Mouse (Mus musculus) embryo, embryonic 11.5 days (tissue): ENCODE measurements around the gene Tomm5.
"Not testable (repeated sequence)": the region's sequence is repeated elsewhere in the genome, so short reads cannot be mapped to it uniquely, and the experiment has no call there.

ENCODE experiments used
- DNase-seq: peaks from one replicate; pipeline ENCODE4 v3.0.0-alpha.2; 2012; ENCODE audit warnings: low read depth, low spot score

Gene Tomm5

GRCm38 (mm10) chr4:45107601-45108277, at the start of gene Tomm5:
Gene Tomm5 (minus strand): TSS chr4:45108114.
- peak; percentile 81 for DNase-seq

GRCm38 (mm10) chr4:45156433-45156832, 48.5 kb upstream of the Tomm5 start:
- no peak for DNase-seq

- DNase-seq: no peak
Measured at GRCm38 (mm10) chr4:45143005-45143404, 35.1 kb upstream of the Tomm5 start.

- DNase-seq: no peak
Measured at GRCm38 (mm10) chr4:45142411-45142810, 34.5 kb upstream of the Tomm5 start.

- DNase-seq: no peak
Measured at GRCm38 (mm10) chr4:45141835-45142234, 33.9 kb upstream of the Tomm5 start.

GRCm38 (mm10) chr4:45137636-45138035, 29.7 kb upstream of the Tomm5 start:
- DNase-seq: no peak

DNA sequence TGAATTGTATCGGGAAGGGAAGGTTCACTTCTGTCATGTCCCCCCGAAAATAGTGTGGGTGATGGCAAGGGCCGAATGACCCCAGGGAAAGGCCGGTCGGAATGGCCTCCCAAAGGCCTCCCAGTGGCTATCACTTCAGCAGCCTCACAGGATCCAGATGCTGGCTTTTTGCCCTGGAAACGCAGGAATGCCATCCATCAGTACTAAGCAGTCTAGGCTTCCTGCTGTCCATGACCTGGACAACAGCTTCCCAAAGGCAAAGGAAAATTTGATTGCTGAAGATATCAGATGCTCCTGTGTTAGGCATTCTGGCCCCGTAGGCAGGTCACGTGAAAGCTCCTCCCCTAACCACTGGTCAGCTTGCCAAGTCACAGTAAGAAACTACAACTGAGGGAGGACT, 26.6 kb upstream of the Tomm5 start:
- DNase-seq: no peak

DNA sequence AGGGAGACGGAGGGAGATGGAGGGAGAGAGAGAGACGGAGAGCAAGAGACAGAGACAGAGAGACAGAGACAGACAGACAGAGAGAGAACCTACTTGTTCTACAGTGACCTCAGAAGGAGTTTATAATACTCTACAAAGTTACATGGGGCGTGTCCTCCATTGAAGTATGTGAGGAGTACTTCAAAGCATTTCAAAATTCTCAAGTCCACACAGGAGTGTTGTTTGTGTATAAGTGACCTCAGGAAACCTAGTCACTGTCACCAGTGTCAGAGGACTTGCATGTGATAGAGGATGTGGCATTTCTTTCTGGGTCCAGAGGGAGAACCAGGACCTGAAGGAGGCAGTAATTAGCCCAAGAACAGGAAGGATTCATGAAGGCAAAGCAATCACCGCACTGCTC, 23.1 kb upstream of the Tomm5 start:
- no peak for DNase-seq

DNA sequence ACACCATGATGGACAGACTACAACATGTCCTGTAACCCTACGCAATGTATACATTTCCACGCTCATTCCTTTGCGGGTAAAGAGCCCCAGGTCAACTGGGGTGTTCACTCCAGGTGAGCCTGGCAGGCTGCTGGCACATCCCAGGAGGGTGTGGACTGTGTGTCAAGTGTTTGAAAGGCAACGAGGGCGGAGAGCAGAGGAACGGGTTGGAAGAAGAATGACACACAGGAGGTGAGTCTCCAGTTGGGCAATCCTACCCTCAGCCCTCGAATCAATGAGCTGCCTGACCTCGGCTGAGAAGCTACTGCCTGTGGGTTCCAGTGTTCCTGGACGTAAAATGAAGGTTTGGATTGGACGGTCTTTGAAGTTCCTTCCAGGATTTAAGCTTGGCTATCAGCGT, 13.4 kb upstream of the Tomm5 start:
- DNase-seq: no peak

DNA sequence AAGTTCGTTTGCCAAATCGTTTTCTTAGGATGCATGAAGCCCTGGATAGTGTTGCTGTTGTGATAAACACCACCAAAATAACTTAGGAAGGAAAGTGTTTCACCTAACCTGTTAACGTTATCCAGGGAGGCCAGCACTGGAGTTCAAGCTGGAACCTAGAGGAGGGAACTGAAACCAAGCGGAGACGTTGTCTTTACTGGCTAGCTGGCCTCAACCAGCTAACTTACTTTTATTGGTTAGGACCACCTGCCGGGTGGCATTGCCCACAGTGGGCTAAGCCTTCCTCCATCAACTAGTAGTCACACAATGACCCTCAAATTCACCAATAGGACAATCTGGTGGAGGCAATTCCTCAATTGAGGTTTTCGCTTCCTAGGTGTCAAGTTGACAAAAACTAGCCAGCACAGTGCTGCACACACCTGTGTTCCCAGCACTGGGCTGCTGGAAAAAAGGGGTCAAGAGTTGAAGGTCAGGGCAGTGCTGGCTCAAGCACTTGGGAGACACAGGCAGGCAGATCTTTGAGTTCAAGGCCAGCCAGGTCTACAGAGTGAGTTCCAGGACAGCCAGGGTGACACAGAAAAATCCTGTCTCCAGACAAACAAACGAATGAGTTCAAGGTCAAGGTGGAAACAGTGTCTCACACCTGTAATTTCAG, 669 bp upstream of the Tomm5 start:
- no peak for DNase-seq

DNA sequence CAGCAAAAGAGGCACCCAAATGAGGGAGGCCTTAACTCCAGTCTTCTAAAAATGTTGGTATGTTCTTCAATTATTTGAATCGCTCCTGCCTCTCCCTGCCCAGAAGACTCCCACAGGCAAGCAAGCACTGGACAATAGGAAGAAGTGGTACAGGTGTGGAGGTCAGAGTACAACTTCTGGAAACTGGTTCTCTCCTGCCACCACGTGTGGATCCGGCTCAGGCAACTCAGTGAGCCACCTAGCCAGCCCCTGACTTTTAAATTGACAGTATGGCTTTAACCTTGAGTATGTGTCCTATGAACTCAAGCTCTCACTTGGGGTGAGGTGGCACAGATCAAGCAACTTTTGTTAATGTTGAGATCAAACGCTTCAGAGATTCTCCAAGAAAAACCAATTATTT, 848 bp downstream of the Tomm5 start:
- DNase-seq: no peak

DNA sequence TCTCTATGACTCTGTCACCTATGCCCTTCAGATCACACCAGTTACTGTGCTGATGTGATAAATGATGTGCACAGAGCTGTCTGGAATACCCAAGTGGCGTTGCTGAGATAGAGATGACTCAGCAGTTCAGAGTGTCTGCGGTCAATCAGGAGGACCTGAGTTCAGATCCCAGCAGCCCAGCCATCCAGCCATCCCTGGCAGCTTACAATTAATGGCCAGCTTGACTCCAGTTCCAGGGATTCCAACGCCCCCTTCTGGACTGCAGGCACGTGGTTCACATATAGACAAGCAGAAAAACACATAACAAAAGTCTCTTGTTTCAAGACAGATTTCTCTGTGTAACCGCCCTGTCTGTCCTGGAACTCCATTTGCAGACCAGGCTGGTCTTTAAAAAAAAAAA, 1.5 kb downstream of the Tomm5 start:
- DNase-seq: no peak

GRCm38 (mm10) chr4:45097198-45097872, 10.6 kb downstream of the Tomm5 start:
- DNase-seq: peak; percentile 69

GRCm38 (mm10) chr4:45084895-45085290, 23.0 kb downstream of the Tomm5 start:
- DNase-seq: no peak

GRCm38 (mm10) chr4:45084021-45084894, 23.7 kb downstream of the Tomm5 start, which contains the start of gene Fbxo10:
Gene Fbxo10 (minus strand): TSS chr4:45084604.
- DNase-seq: peak; percentile 90

GRCm38 (mm10) chr4:45083487-45083886, 24.4 kb downstream of the Tomm5 start:
- no peak for DNase-seq

GRCm38 (mm10) chr4:45082951-45083350, 25.0 kb downstream of the Tomm5 start:
- no peak for DNase-seq

- not testable (repeated sequence) for DNase-seq
Measured at GRCm38 (mm10) chr4:45081041-45081440, 26.9 kb downstream of the Tomm5 start.

DNA sequence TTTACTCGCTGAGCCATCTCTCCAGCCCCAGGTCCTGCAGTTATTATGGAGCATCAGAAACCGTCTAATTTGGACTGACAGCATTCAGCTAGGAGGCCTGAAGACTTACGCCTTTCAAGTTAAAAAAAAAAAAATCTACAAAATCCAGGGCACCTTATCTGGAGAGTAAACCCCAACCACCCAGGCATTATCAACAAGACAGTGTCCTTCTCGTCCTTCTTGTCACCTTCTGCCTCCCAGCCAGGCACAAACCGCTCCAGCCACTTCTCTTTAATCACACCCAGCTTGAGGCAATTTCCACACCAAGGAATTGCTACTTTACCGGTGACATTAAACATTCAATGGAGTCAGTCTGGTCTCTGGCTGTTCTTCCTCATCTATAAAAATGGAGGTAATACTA, 34.4 kb downstream of the Tomm5 start:
- no peak for DNase-seq

DNA sequence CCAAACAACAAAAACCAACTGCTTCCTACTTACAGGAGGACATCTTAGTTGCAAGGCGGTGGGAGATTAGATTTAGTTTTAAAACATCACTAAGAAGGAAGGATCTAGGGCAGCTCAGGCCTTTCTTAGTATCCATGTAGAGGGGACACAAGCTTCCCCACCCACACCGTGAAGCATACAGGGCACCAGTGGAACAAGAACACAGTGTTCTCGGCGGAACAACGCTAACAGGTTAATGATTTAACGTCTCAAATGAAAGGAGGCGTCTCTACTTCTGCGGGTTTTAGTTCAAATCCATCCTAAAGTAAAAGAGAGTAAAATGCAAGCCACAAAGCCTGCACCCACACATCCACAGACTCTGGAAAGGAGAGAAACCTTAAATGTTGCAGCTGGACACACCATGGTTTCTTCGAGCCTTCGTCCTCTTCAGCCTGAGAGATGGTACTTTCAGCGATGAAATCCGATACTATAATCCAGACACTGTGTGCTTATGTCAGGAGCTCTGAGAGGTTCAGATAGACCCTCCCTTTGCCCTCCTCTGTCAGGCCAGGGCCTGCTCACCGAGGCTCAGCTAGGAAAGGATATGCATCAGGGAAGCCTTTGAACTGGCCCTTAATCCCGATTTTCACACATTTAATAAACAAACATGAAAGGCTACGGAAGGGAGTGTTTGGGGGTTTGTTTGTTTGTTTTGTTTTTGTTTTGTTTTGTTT, 35.5 kb downstream of the Tomm5 start:
- no peak for DNase-seq

GRCm38 (mm10) chr4:45067742-45068141, 40.2 kb downstream of the Tomm5 start:
- DNase-seq: no peak
